Mouse (Mus musculus): ENCODE measurements around the gene Trim60. TPM values are rescaled to one million over a fixed set of nuclear protein-coding genes. Genes with fewer than 3 reads are reported as not detected.

Gene Trim60
- polyA plus RNA-seq, 1 experiment from 2014 or later, result not detected

Other genes starting within 250 kb of the Trim60 start
- gene Klhl2, start 168.6 kb downstream of the Trim60 start, polyA plus RNA-seq (2015; fragmentation: Nextera tagmentation; extraction: Ambion mirVana), result 1.1 and 1.4 TPM in 2 replicates
- 11.1 and 11.4 TPM in 2 replicates for gene Tmem192, start 71.4 kb downstream of the Trim60 start, polyA plus RNA-seq (2015; fragmentation: Nextera tagmentation; extraction: Ambion mirVana)
- not detected in 2 replicates for gene Trim75, start 30.8 kb downstream of the Trim60 start, polyA plus RNA-seq (2015; fragmentation: Nextera tagmentation; extraction: Ambion mirVana)
- gene Trim61, start 61 bp downstream of the Trim60 start, polyA plus RNA-seq (2015; fragmentation: Nextera tagmentation; extraction: Ambion mirVana), result not detected in 2 replicates
- 0.12 and 0.13 TPM in 2 replicates for gene Apela, start 18.8 kb upstream of the Trim60 start, polyA plus RNA-seq (2015; fragmentation: Nextera tagmentation; extraction: Ambion mirVana)
- not detected in 2 replicates for gene Gm10663, start 56.4 kb upstream of the Trim60 start, polyA plus RNA-seq (2015; fragmentation: Nextera tagmentation; extraction: Ambion mirVana)
- gene BC030870, start 111.0 kb upstream of the Trim60 start, polyA plus RNA-seq (2015; fragmentation: Nextera tagmentation; extraction: Ambion mirVana), result 0.12 and 0.28 TPM in 2 replicates

All from liver, embryonic 16.5 days (tissue).